Mouse (Mus musculus) embryonic fibroblast, embryonic 13.5 days (primary cell): ENCODE results near the gene Sept8.

ENCODE experiments used
- CTCF ChIP-seq: IDR thresholded peaks from 2 replicates; pipeline ENCODE4 v1.5.1; 2011; ENCODE audit warnings: mild to moderate bottlenecking, control low read depth, low read length, moderate library complexity, borderline replicate concordance; ENCODE audit not compliant: insufficient read depth
- POLR2A ChIP-seq: IDR thresholded peaks from 2 replicates; pipeline ENCODE4 v1.6.1; 2011; ENCODE audit warnings: low read depth, mild to moderate bottlenecking, control low read depth, low read length, moderate library complexity

DNA sequence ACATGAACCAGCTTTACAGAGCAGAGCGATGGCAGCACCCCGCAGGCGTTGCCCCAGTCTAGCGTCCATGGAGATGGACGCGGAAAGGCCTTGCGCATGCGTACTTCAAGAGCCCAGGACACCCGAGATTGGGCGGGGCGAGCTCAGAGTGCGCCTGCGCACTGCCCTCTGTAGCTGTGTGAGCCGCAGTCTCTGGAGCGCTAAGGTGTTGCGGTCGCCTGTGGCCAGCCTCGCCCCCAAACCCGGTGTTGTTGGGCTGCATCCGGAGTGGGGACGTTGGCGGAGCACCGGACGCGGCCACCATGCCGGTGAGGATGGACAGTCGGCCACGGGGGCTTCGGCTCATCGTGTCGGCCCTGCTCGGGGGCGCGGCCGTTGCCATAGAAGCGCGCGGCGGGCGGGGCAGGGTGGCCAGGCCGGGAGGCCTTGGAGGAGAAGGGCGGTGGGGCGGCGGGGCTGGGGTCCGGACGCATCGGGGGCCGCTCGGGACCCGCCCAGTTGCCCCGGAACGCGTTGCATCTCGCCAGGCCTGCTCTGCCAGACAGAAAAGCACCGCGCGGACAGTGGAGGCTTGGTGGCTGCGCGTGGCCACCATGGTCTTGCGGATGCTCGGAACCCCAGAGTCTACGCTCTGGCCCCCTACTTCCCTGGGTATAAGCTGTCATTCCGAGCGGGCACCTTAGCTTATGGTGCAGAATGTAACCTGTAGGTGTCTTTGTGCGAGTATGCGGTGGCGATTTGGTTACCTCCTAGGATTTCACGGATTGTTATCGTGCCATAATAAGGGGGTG, 48.4 kb downstream of the Sept8 start, which contains the start of gene Kif3a:
- TF ChIP-seq POLR2A (peak; percentile 82), CTCF (no peak)
